Mouse (Mus musculus) embryonic facial prominence, embryonic 11.5 days (tissue): Measurements from ENCODE around the gene Synj1. TPM values are rescaled to one million over a fixed set of nuclear protein-coding genes. Genes with fewer than 3 reads are reported as not detected.
A peak's percentile ranks its signal among the peaks of the same experiment; 100 is the strongest.

ENCODE experiments used
- ATAC-seq: fragments of 200-750 bp; cut with Nextera tagmentation; replicated peaks from 2 replicates; pipeline ENCODE4 v1.8.0; 2017; ENCODE audit warnings: low read depth; ENCODE audit not compliant: insufficient number of reproducible peaks, low FRiP score, low TSS enrichment
- DNase-seq: peaks from one replicate; pipeline ENCODE4 v3.0.0-alpha.2; 2015; ENCODE audit warnings: low spot score
- H3K27ac ChIP-seq: fragments of 300-500 bp; sonication (generic); replicated peaks from 2 replicates; pipeline ENCODE4 v1.5.1; 2014; ENCODE audit warnings: mild to moderate bottlenecking, low read depth, low read length, control low read depth
- H3K27me3 ChIP-seq: fragments of 300-500 bp; sonication (generic); 2 replicates; pipeline ENCODE4 v1.6.1; 2014; ENCODE audit warnings: mild to moderate bottlenecking, low read length, moderate library complexity, mixed read lengths; ENCODE audit not compliant: control insufficient read depth, insufficient read depth
- H3K36me3 ChIP-seq: fragments of 300-500 bp; sonication (generic); replicated peaks from 2 replicates; pipeline ENCODE4 v1.6.1; 2014; ENCODE audit warnings: low read depth, mild to moderate bottlenecking, low read length, moderate library complexity, mixed read lengths; ENCODE audit not compliant: control insufficient read depth, insufficient read depth
- H3K4me1 ChIP-seq: fragments of 300-500 bp; sonication (generic); 2 replicates; pipeline ENCODE4 v1.6.1; 2014; ENCODE audit warnings: low read length, mixed read lengths; ENCODE audit not compliant: control insufficient read depth, insufficient read depth
- H3K4me2 ChIP-seq: fragments of 300-500 bp; sonication (generic); 2 replicates; pipeline ENCODE4 v1.6.1; 2014; ENCODE audit warnings: low read depth, mild to moderate bottlenecking, control low read depth, low read length, moderate library complexity
- H3K4me3 ChIP-seq: fragments of 300-500 bp; sonication (generic); 2 replicates; pipeline ENCODE4 v1.5.1; 2014; ENCODE audit warnings: low read depth, low read length, control low read depth
- H3K9ac ChIP-seq: fragments of 300-500 bp; sonication (generic); replicated peaks from 2 replicates; pipeline ENCODE4 v1.6.1; 2014; ENCODE audit warnings: mild to moderate bottlenecking, control low read depth, low read length
- H3K9me3 ChIP-seq: fragments of 300-500 bp; sonication (generic); replicated peaks from 2 replicates; pipeline ENCODE4 v1.6.1; 2016; ENCODE audit warnings: mild to moderate bottlenecking, low read length, inconsistent platforms, mixed read lengths; ENCODE audit not compliant: control insufficient read depth
- WGBS: fragments of 180-500 bp; shearing (Covaris S2); extraction: QIAGEN DNeasy Blood & Tissue Kit; methylation state at CpG from one replicate; pipeline ENCODE4 v1.1.7; 2014; 5-methylcytosine and 5-hydroxymethylcytosine counted together
- polyA plus RNA-seq: library from polyadenylated mRNA; unstranded; fragments of >200 nt; fragmentation: Nextera tagmentation; extraction: Ambion mirVana; gene quantifications from 2 replicates; pipeline ENCODE4 v1.2.1, GENCODE M21; 2014

Gene Synj1
- polyA plus RNA-seq, 1 experiment from 2014 or later = 12.7 TPM

DNA sequence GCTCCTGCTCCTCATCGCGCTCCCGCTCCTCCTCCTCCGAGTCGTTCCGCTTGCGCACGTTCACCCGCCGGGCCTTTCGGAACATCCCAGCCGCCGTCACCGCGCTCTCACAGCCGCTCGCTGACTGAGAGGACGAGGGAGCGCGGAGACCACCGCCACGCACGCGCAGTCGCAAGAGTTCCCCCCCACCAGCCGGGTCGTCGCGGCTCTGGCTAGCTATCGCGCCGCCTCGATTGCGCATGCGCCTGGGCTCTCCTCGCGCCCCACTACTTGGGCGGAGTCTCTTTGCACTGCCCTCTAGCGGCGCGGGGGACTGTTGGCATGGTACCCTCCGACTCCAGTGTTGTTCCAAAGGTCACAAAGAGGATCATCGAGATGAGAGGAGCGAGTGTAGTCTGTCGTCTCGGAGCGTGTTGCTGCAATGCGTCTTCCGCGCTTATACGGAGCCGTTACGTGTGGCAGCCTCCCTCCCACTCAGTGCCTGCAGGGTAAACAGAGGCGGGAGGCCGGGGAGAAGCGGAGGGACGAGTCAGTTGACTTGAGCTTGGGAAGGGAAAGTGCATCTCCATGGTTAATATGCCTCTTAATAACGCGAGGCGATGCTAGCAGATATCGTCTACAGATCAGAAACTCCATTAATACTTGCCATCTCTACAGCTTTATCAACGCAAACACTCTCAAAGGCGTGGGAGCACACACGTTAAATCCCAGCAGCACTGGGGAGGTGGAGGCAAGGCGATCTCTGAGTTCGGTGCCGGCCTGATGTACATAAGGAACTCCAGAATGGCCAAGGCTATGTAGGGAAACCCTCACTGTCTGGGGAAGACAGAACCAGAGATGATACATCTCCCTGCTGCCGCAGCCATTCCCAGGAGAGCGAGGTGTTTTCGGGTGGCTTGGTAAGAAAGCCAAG, 33.4 kb upstream of the Synj1 start, which contains the start of gene Paxbp1:
Gene Paxbp1 (minus strand): TSS at position 274 of the 913 bp plus-strand sequence.
- no peaks in the 10 kb centered on the region; the same call in 1 of the 2 replicates for H3K36me3 ChIP-seq
- ATAC-seq = peak; percentile 97
- WGBS = 1% methylated on average over 67 of the region's 70 CpGs

DNA sequence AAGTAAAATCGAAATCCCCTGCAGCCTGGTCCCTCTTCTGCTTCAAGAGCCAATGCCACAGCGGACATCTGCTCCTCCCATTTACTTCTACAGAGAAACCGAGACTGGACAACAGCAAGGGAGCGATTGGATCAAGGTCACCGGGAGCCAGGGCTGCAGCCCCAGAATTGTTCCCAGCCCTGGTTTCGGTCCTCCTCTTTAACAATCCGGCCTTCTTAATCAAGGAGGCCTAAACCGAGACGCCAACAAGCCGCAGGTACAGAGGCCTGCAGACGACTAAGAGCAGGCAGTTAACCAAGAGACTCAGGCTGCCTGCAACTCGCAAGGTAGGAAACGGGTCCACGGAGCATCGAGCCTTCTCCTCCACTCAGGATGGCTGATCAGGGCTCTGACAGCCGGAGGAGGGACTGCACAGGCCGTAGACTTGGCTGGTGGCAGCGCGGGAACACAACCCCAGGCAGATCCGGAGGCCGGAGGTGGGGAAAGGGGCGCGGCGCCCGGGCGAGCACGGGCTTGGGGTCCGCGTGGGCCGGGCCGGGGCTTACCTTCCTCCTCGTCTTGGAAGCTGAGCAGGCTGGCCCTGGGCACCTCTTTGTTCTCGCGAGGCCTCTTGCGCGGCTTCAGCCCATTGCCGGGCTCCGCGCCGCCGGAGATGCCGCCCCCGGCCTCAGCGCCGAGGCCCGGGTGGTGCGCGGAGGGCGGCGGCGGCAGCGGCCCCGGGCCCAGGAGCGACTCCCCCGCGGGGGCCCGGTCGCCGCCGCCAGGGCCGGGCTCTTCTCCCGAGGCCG, 32.5 kb upstream of the Synj1 start:
- ATAC-seq = peak; percentile 79
- Histone ChIP-seq H3K36me3 (no peaks in the 10 kb centered on the region; the same call in 1 of the 2 replicates), H3K9ac (peak overlapping the region; percentile 98), H3K27me3 (no peaks in the 10 kb centered on the region), H3K27ac (peak overlapping the region; percentile 90), H3K4me1 (no peaks in the 10 kb centered on the region; the same call in 1 of the 2 replicates), H3K4me2 (peak overlapping the region; percentile 25), H3K9me3 (no peaks in the 10 kb centered on the region), H3K4me3 (peak overlapping the region; percentile 86)
- peak; percentile 61 for DNase-seq
- WGBS = under 1% methylated on average over 63 of the region's 63 CpGs

More for the DNA sequence above, 33.4 kb upstream of the Synj1 start, which contains the start of gene Paxbp1:
- peak within 1 kb of the TSS; percentile 69 for H3K4me2 ChIP-seq
- no peaks in the 10 kb centered on the region for H3K9me3 ChIP-seq
- H3K4me1 ChIP-seq = no peaks in the 10 kb centered on the region; the same call in 1 of the 2 replicates
- no peaks in the 10 kb centered on the region for H3K27me3 ChIP-seq
- peak; percentile 99 for DNase-seq
- peak within 1 kb of the TSS; percentile 98 for H3K9ac ChIP-seq
- peak within 1 kb of the TSS; percentile 90 for H3K27ac ChIP-seq
- H3K4me3 ChIP-seq = peak within 1 kb of the TSS; percentile 86

DNA sequence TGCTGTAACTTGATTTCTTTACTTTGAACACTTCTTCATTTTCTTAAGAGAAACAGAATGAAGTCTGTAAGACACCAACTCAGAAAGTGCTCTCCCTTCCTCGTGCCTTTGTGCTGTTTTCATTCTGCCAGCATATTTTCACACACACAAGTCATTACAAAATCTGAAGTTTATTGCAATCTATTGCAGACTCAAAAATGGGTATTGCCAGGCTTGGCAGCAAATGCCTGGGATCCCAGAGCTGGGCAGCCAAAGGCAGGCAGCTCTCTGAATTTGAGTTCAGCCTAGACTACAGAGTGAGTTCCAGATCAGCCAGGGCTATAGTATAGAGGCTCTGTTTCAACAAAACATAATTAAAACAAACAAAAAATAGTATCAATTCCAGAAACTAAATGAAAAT, 31.5 kb upstream of the Synj1 start:
- Histone ChIP-seq H3K36me3 (no peaks in the 10 kb centered on the region; the same call in 1 of the 2 replicates), H3K9me3 (no peaks in the 10 kb centered on the region), H3K27me3 (no peaks in the 10 kb centered on the region), H3K9ac (0 out of 2 replicates have a peak overlapping the region, but pooled peaks have one; percentile 46), H3K27ac (no peak overlapping the region), H3K4me1 (no peaks in the 10 kb centered on the region; the same call in 1 of the 2 replicates), H3K4me2 (peak overlapping the region; percentile 43), H3K4me3 (peak overlapping the region; percentile 86; the same call in 1 of the 2 replicates)
- ATAC-seq (no peak), DNase-seq (no peak)
- 79% methylated on average over 1 of the region's 1 CpGs for WGBS

DNA sequence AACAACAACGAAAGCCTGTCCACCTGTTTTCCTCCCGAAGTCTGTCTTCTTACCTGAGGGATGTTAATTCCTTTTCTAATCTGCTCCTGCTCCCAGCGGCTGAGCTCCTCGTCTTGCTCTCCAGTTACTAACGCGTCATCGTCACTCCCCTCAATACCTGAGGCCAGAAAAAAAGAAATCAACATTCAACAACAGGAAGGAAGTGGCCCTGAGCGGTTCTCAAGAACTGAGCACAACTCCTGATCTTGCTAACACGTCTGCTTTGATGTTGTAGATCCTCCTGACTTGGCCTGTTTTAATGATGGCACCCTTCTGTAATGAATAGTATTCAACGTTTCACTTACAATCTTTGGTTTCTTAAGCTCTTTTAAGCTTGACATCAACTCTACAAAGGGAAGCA, 24.8 kb upstream of the Synj1 start:
- Histone ChIP-seq H3K4me1 (no peaks in the 10 kb centered on the region), H3K27ac (no peak overlapping the region), H3K36me3 (peaks cover 17% of the 10 kb centered on the region), H3K4me3 (no peak overlapping the region), H3K9me3 (no peaks in the 10 kb centered on the region), H3K9ac (no peak overlapping the region), H3K4me2 (no peak overlapping the region), H3K27me3 (no peaks in the 10 kb centered on the region)
- 90% methylated on average over 10 of the region's 10 CpGs for WGBS
- ATAC-seq = no peak
- no peak for DNase-seq

DNA sequence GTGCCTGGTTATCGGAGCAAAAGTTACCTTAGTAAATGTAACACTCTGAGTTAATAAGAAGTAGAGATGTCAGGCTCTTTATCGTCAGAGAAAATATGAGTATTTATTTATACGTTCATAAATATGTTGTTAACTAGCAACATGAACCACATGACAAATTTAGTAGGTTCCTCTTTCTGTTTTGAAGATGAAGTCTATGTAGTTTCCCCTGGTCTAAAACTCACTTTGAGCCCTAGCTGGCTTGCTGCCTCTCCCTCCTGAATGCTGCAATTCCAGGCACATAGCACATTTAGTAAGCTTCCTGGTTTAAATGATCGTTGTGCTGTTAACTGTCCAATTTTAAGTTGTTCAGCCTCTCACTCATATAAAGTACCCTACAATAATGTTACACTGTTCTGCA, 19.6 kb upstream of the Synj1 start:
- no peaks in the 10 kb centered on the region for H3K9me3 ChIP-seq
- H3K27me3 ChIP-seq = no peaks in the 10 kb centered on the region
- no peak overlapping the region for H3K27ac ChIP-seq
- no peak overlapping the region for H3K9ac ChIP-seq
- DNase-seq = no peak
- peaks cover 26% of the 10 kb centered on the region for H3K36me3 ChIP-seq
- no peak overlapping the region for H3K4me2 ChIP-seq
- ATAC-seq = no peak
- 94% methylated on average over 4 of the region's 4 CpGs for WGBS
- no peak overlapping the region for H3K4me3 ChIP-seq
- H3K4me1 ChIP-seq = no peaks in the 10 kb centered on the region

DNA sequence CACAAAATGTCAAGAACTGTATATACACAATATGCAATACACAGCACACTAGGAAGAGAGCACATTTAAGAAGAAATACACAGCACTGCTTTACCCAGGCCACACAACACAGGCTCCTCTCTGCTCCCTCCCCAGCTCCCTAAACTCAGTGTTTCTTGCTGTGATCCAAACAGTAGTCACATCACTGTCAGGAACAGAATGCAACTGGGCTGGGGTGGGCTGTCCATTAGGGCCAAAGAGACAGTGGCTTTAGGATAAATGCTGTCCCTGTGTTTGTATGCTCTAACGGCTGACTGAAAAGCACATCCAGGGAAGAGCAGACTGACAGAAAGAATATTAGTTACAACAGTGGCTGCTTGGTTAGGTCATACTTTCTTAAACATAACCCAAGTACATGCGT, 18.8 kb upstream of the Synj1 start:
- WGBS = 92% methylated on average over 2 of the region's 2 CpGs
- no peaks in the 10 kb centered on the region for H3K4me1 ChIP-seq
- H3K4me2 ChIP-seq = no peak overlapping the region
- H3K9me3 ChIP-seq = no peaks in the 10 kb centered on the region
- ATAC-seq (no peak), DNase-seq (no peak)
- no peaks in the 10 kb centered on the region for H3K27me3 ChIP-seq
- peaks cover 25% of the 10 kb centered on the region for H3K36me3 ChIP-seq
- H3K4me3 ChIP-seq = no peak overlapping the region
- H3K27ac ChIP-seq = no peak overlapping the region
- no peak overlapping the region for H3K9ac ChIP-seq

DNA sequence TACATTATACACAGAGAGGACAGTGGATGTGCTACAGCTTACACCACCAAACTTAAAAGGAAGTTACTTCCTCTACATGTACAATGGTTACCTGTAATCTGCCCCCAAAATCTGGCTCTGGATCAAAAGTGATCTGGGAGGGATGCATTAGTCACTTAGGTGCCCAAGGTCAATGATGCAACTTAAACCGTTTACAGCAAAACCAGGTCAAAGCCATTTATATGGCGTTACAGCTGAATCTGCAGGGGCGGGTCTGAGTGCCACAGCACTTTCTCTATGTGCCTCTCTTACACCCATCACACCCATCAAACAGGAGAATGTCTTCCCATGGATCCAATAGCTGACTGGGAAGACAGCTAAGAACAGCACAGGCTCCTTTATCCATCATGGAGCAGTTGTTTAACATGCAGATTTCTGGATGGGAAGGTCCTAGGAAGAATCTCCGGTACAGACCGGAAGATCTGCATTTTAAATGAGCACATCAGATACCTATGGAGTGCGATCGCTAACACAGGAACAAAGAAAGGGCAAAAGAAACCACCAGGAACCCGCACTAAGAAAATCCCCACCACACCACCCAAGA, 18.1 kb upstream of the Synj1 start:
- 93% methylated on average over 8 of the region's 8 CpGs for WGBS
- Histone ChIP-seq H3K4me2 (no peak overlapping the region), H3K4me3 (no peak overlapping the region), H3K27me3 (no peaks in the 10 kb centered on the region), H3K9me3 (no peaks in the 10 kb centered on the region), H3K4me1 (no peaks in the 10 kb centered on the region), H3K27ac (no peak overlapping the region), H3K36me3 (peaks cover 25% of the 10 kb centered on the region), H3K9ac (no peak overlapping the region)
- ATAC-seq (no peak), DNase-seq (no peak)
